Mouse (Mus musculus): ENCODE results near the gene Mrps6.
A peak's percentile ranks its signal among the peaks of the same experiment; 100 is the strongest.
"Not testable (repeated sequence)": the region's sequence is repeated elsewhere in the genome, so short reads cannot be mapped to it uniquely, and the experiment has no call there.

Mrps6 gene

GRCm38 (mm10) chr16:92062832-92063231 is 4.8 kb downstream of the Mrps6 start:
- peak; percentile 44 for DNase-seq (ENCODE audit: low read depth, low spot score)

- peak; percentile 41 for DNase-seq (ENCODE audit: low read depth, low spot score)
Observed at GRCm38 (mm10) chr16:92064801-92065200, 6.7 kb downstream of the Mrps6 start.

- DNase-seq (ENCODE audit: low read depth, low spot score) = no peak
Observed at GRCm38 (mm10) chr16:92070338-92070737, 12.3 kb downstream of the Mrps6 start.

GRCm38 (mm10) chr16:92076797-92077196 is 18.7 kb downstream of the Mrps6 start:
- no peak for DNase-seq (ENCODE audit: low read depth, low spot score)

GRCm38 (mm10) chr16:92083771-92084453 is 25.8 kb downstream of the Mrps6 start:
- DNase-seq (ENCODE audit: low read depth, low spot score) = no peak

GRCm38 (mm10) chr16:92089225-92089624 is 31.2 kb downstream of the Mrps6 start:
- no peak for DNase-seq (ENCODE audit: low read depth, low spot score)

GRCm38 (mm10) chr16:92091876-92092275 is 33.8 kb downstream of the Mrps6 start:
- no peak for DNase-seq (ENCODE audit: low read depth, low spot score)

- no peak for DNase-seq (ENCODE audit: low read depth, low spot score)
Observed at GRCm38 (mm10) chr16:92098351-92099051, 40.4 kb downstream of the Mrps6 start.

GRCm38 (mm10) chr16:92099598-92099997 is 41.5 kb downstream of the Mrps6 start:
- no peak for DNase-seq (ENCODE audit: low read depth, low spot score)

- DNase-seq (ENCODE audit: low read depth, low spot score) = no peak
Observed at GRCm38 (mm10) chr16:92100111-92100510, 42.0 kb downstream of the Mrps6 start.

GRCm38 (mm10) chr16:92102115-92102514 is 44.0 kb downstream of the Mrps6 start:
- DNase-seq (ENCODE audit: low read depth, low spot score) = no peak

GRCm38 (mm10) chr16:92102931-92103330 is 44.9 kb downstream of the Mrps6 start:
- DNase-seq (ENCODE audit: low read depth, low spot score) = not testable (repeated sequence)

- DNase-seq (ENCODE audit: low read depth, low spot score) = peak; percentile 47
Observed at GRCm38 (mm10) chr16:92103572-92104331, 45.7 kb downstream of the Mrps6 start.

- DNase-seq (ENCODE audit: low read depth, low spot score) = no peak
Observed at GRCm38 (mm10) chr16:92104332-92104590, 46.2 kb downstream of the Mrps6 start.

- DNase-seq (ENCODE audit: low read depth, low spot score) = no peak
Observed at GRCm38 (mm10) chr16:92104951-92105350, 46.9 kb downstream of the Mrps6 start.

- DNase-seq (ENCODE audit: low read depth, low spot score) = peak; percentile 70
Observed at GRCm38 (mm10) chr16:92105631-92106030, 47.6 kb downstream of the Mrps6 start.

- DNase-seq (ENCODE audit: low read depth, low spot score) = no peak
Observed at GRCm38 (mm10) chr16:92107346-92107745, 49.3 kb downstream of the Mrps6 start.

- DNase-seq (ENCODE audit: low read depth, low spot score) = peak; percentile 38
Observed at GRCm38 (mm10) chr16:92114706-92115241, 56.7 kb downstream of the Mrps6 start.

- DNase-seq (ENCODE audit: low read depth, low spot score) = no peak
Observed at GRCm38 (mm10) chr16:92115611-92116421, 57.7 kb downstream of the Mrps6 start.

GRCm38 (mm10) chr16:92117337-92118209 is 59.5 kb downstream of the Mrps6 start:
- peak; percentile 66 for DNase-seq (ENCODE audit: low read depth, low spot score)

Measured in 3T3-L1 (cell line).